ENCODE assay signal across 9 mouse cellular contexts in the genomic region with DNA sequence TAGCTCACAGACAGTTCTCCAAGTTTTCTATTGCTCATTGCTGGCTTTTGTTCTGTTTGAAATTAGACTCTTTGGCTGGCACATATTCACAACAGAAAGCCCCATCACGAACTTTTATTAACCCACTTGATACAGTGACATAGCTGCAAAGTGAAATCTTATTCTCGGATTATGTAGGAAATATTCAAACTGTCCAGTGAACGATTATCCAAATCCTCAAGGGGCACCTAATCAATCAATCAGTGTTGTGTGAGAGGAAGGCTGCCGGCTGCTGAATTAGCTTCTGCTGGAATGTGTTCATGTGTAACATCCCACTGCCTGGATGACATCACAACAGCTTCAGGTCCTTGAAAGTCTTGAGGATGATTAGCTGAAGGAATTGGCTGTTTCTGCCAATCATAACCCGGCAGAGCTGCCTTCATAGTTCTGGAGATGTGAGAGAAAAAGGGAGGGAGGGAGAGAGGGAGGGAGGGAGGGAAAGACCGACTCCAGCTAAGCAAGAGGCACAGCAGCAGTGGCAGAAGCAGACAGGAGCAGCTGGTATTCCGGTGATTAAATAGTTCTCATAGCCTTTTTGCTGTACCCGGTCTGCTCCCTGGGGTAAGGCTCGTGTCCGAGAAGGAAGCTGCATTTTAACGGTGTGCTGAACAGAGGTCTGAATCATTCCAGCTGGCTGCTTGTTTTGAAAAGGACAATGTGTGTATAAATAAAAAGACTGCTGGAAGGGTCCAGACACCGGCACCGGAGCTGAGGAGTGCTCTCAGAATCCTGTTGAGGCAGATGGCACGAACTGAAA. TPM values are rescaled to one million over a fixed set of nuclear protein-coding genes. Genes with fewer than 3 reads are reported as not detected.
DNase-seq lines count a peak whose midpoint lies in the region; ATAC-seq and TF ChIP-seq lines count a peak whose summit lies in the region.
"Had no signal": no experiment of that assay in that cellular context is flagged by ENCODE, and none has a peak within 500 bp of the region (broad histone marks: within the 10 kb centered on the region; RNA-seq: fewer than 3 reads in every experiment).

Gene Ndst4 (plus strand): TSS at position 476 of the 796 bp plus-strand sequence.

- H3K9me3 ChIP-seq in forebrain, embryonic 16.5 days (ENCODE audit: control insufficient read depth, low read length), result no peaks in the 10 kb centered on the region
- no peaks in the 10 kb centered on the region for H3K9me3 ChIP-seq in lung, postnatal 0 days (ENCODE audit: low read length)

- H3K4me2 ChIP-seq in forebrain, embryonic 16.5 days (ENCODE audit: low read length), result peak within 1 kb of the TSS; percentile 58
- H3K4me2 ChIP-seq in lung, postnatal 0 days (replicated peaks; ENCODE audit: low read depth, low read length), result peak within 1 kb of the TSS; percentile 54

- peak within 1 kb of the TSS; percentile 74 for H3ac ChIP-seq in C2C12 (ENCODE audit: control insufficient read depth, insufficient read length, low read depth)

- no peak for TF ChIP-seq EP300 in lung, postnatal 0 days (IDR thresholded peaks at IDR 0.05)

- no peaks in the 10 kb centered on the region for H3K79me3 ChIP-seq in C2C12 (ENCODE audit: low read depth)

- peak within 1 kb of the TSS; percentile 29 for H3K4me3 ChIP-seq in C2C12 (ENCODE audit: insufficient read depth, poor library complexity, severe bottlenecking)
- H3K4me3 ChIP-seq in forebrain, embryonic 16.5 days (replicated peaks; ENCODE audit: low read length), result peak within 1 kb of the TSS; percentile 45
- peak within 1 kb of the TSS; percentile 27 for H3K4me3 ChIP-seq in lung, postnatal 0 days (ENCODE audit: low read depth, low read length)

- TF ChIP-seq CTCF in C2C12 (IDR thresholded peaks at IDR 0.05; ENCODE audit: control insufficient read depth, insufficient read depth, insufficient read length), result no peak
- TF ChIP-seq CTCF in lung, postnatal 0 days (IDR thresholded peaks at IDR 0.05), result no peak

- H3K36me3 ChIP-seq in C2C12 (ENCODE audit: control insufficient read depth, insufficient read depth), result no peaks in the 10 kb centered on the region
- no peaks in the 10 kb centered on the region for H3K36me3 ChIP-seq in forebrain, embryonic 16.5 days (ENCODE audit: control insufficient read depth, insufficient read depth)
- no peaks in the 10 kb centered on the region for H3K36me3 ChIP-seq in lung, postnatal 0 days (ENCODE audit: insufficient read depth, low read length)

- H3K4me1 ChIP-seq in forebrain, embryonic 16.5 days (replicated peaks; ENCODE audit: control insufficient read depth, insufficient read depth, low read length), result peaks cover 10% of the 10 kb centered on the region
- no peaks in the 10 kb centered on the region for H3K4me1 ChIP-seq in lung, postnatal 0 days (ENCODE audit: insufficient read depth, low read depth, low read length)

- no peaks in the 10 kb centered on the region for H3K27me3 ChIP-seq in C2C12 (ENCODE audit: control insufficient read depth, insufficient read depth, insufficient read length)
- no peaks in the 10 kb centered on the region for H3K27me3 ChIP-seq in forebrain, embryonic 16.5 days (replicated peaks; ENCODE audit: control insufficient read depth, insufficient read depth, low read length)
- no peaks in the 10 kb centered on the region for H3K27me3 ChIP-seq in lung, postnatal 0 days (replicated peaks; ENCODE audit: insufficient read depth, low read length)

- 2% methylated on average over 14 of the region's 14 CpGs for WGBS in forebrain, embryonic 16.5 days
- WGBS in lung, postnatal 0 days, result 15% methylated on average over 14 of the region's 14 CpGs

- H3K79me2 ChIP-seq in C2C12 (ENCODE audit: control insufficient read depth, insufficient read depth), result no peaks in the 10 kb centered on the region

- peak; percentile 95 for ATAC-seq in forebrain, embryonic 16.5 days
- ATAC-seq in lung, postnatal 0 days, result peak; percentile 26; the same call in 1 of the 2 replicates

- peak within 1 kb of the TSS; percentile 48 for H3K9ac ChIP-seq in forebrain, embryonic 16.5 days (replicated peaks; ENCODE audit: low read depth, low read length)
- no peak within 1 kb of the TSS for H3K9ac ChIP-seq in lung, postnatal 0 days (replicated peaks; ENCODE audit: low read depth)

- 0 out of 2 replicates have a peak within 1 kb of the TSS, but pooled peaks have one; percentile 24 for H3K27ac ChIP-seq in forebrain, embryonic 16.5 days (ENCODE audit: low read length)
- no peak within 1 kb of the TSS for H3K27ac ChIP-seq in lung, postnatal 0 days (ENCODE audit: low read length)

- peak; percentile 6 for DNase-seq in adrenal gland, postnatal 14 days
- DNase-seq in adrenal gland, postnatal 4 days (ENCODE audit: low spot score in 2 of 2), result no peak
- peak; percentile 33 for DNase-seq in layer of hippocampus, adult 9-11 months
- DNase-seq in lung, postnatal 0 days (ENCODE audit: low spot score), result peak; percentile 46
- peak; percentile 25 to 30 for DNase-seq in right cerebral cortex, postnatal 10 days (ENCODE audit: low spot score in 2 of 2)
- DNase-seq in ovary, postnatal 14 days (ENCODE audit: low spot score), result no peak

TF ChIP-seq in C2C12, 6 proteins besides CTCF, POLR2A, EP300 and RAD21:
- peak; percentile 49 for TF ChIP-seq MYOD1 (IDR thresholded peaks at IDR 0.05; ENCODE audit: control insufficient read depth, insufficient read length, low read depth)
- TF ChIP-seq CEBPB (IDR thresholded peaks at IDR 0.05; ENCODE audit: low read depth), result no peak
- TF ChIP-seq MAX (IDR thresholded peaks at IDR 0.05), result no peak

RNA-seq across cellular contexts. Expression of gene Ndst4, which starts in this region (rescaled TPM):
- total RNA-seq in adrenal gland, postnatal 14 days (2021), result not detected in 2 replicates
- total RNA-seq in adrenal gland, postnatal 4 days (2021), result under 1 TPM; 0.22 to 0.71 TPM
- 0.44 TPM for polyA plus RNA-seq in C2C12 (2012; fragmentation: generic; extraction: Trizol)
- polyA plus RNA-seq in forebrain, embryonic 16.5 days (2015; fragmentation: Nextera tagmentation; extraction: Ambion mirVana), result 1.8 and 2.1 TPM in 2 replicates
- 0.02 and 0.06 TPM in 2 replicates for polyA plus RNA-seq in lung, postnatal 0 days (2015; fragmentation: Nextera tagmentation; extraction: Ambion mirVana)
- polyA plus RNA-seq: small intestine, adult 2 months had no signal

Comparison
In these comparisons a context has a peak if more than half of its experiments do, and no peak if none do; other contexts are left out.
1. Peak in DNase-seq in adrenal gland, postnatal 14 days; RNA of the gene not detected or under 1 TPM.
2. Peak in DNase-seq, ATAC-seq, H3K4me3 ChIP-seq and H3K4me2 ChIP-seq in lung, postnatal 0 days; RNA of the gene not detected or under 1 TPM.
3. DNase-seq: peak in layer of hippocampus, adult 9-11 months (single experiment) and right cerebral cortex, postnatal 10 days (2 of 2); none in adrenal gland, postnatal 4 days (0 of 2) and ovary, postnatal 14 days (single experiment).
4. Peak in every context shown above with its lines, with median percentiles within 50 percentile points of each other: H3K4me3 ChIP-seq.